8 mouse cellular contexts compared by ENCODE assay signal in genomic region chr3:98024288-98024848, GRCm38 (mm10). TPM values are rescaled to one million over a fixed set of nuclear protein-coding genes. Genes with fewer than 3 reads are reported as not detected.
A peak's percentile ranks its signal among the peaks of the same experiment; 100 is the strongest.
DNase-seq lines count a peak whose midpoint lies in the region; ATAC-seq and TF ChIP-seq lines count a peak whose summit lies in the region.

No protein-coding gene starts in this region.

- no peaks in the 10 kb centered on the region for H3K27me3 ChIP-seq in embryonic facial prominence, embryonic 13.5 days
- no peaks in the 10 kb centered on the region for H3K27me3 ChIP-seq in heart, embryonic 15.5 days
- H3K27me3 ChIP-seq in stomach, postnatal 0 days (ENCODE audit: control insufficient read depth, insufficient read depth, low read length) = no peaks in the 10 kb centered on the region

- peak overlapping the region; percentile 77 for H3K27ac ChIP-seq in embryonic facial prominence, embryonic 13.5 days
- peak overlapping the region; percentile 98 for H3K27ac ChIP-seq in heart, embryonic 15.5 days
- H3K27ac ChIP-seq in stomach, postnatal 0 days (replicated peaks) = peak overlapping the region; percentile 79

- no peaks in the 10 kb centered on the region for H3K36me3 ChIP-seq in embryonic facial prominence, embryonic 13.5 days
- no peaks in the 10 kb centered on the region for H3K36me3 ChIP-seq in heart, embryonic 15.5 days
- no peaks in the 10 kb centered on the region for H3K36me3 ChIP-seq in stomach, postnatal 0 days (ENCODE audit: control insufficient read depth, insufficient read depth, low read length)

- H3K9ac ChIP-seq in embryonic facial prominence, embryonic 13.5 days = peak overlapping the region; percentile 53
- peak overlapping the region; percentile 52 for H3K9ac ChIP-seq in heart, embryonic 15.5 days
- H3K9ac ChIP-seq in stomach, postnatal 0 days (ENCODE audit: low read length) = 0 out of 2 replicates have a peak overlapping the region, but pooled peaks have one; percentile 43

- H3K4me2 ChIP-seq in embryonic facial prominence, embryonic 13.5 days = peak overlapping the region; percentile 56
- H3K4me2 ChIP-seq in heart, embryonic 15.5 days = peak overlapping the region; percentile 66
- peak overlapping the region; percentile 8 for H3K4me2 ChIP-seq in stomach, postnatal 0 days (replicated peaks; ENCODE audit: low read depth)

- TF ChIP-seq CTCF in stomach, postnatal 0 days (IDR thresholded peaks at IDR 0.05; ENCODE audit: low read depth) = peak; percentile 27

- H3K4me3 ChIP-seq in embryonic facial prominence, embryonic 13.5 days = peak overlapping the region; percentile 14; the same call in 1 of the 2 replicates
- H3K4me3 ChIP-seq in heart, embryonic 15.5 days = peak overlapping the region; percentile 35
- 0 out of 2 replicates have a peak overlapping the region, but pooled peaks have one; percentile 14 for H3K4me3 ChIP-seq in stomach, postnatal 0 days (ENCODE audit: low read depth, low read length)

- H3K4me1 ChIP-seq in embryonic facial prominence, embryonic 13.5 days = peaks cover 69% of the 10 kb centered on the region
- H3K4me1 ChIP-seq in heart, embryonic 15.5 days (replicated peaks) = peaks cover 81% of the 10 kb centered on the region
- peaks cover 30% of the 10 kb centered on the region for H3K4me1 ChIP-seq in stomach, postnatal 0 days (replicated peaks; ENCODE audit: control insufficient read depth, insufficient read depth)

- TF ChIP-seq EP300 in stomach, postnatal 0 days (optimal IDR thresholded peaks at IDR 0.05) = no peak

- ATAC-seq in embryonic facial prominence, embryonic 13.5 days (ENCODE audit: insufficient number of reproducible peaks, insufficient read depth, low FRiP score, low TSS enrichment, low read depth) = peak; percentile 29; the same call in 1 of the 2 replicates
- ATAC-seq in heart, embryonic 15.5 days (replicated peaks; ENCODE audit: insufficient number of reproducible peaks, insufficient read depth, low FRiP score, low read depth) = peak; percentile 60
- ATAC-seq in megakaryocyte, adult 5-6 weeks (ENCODE audit: poor library complexity, severe bottlenecking) = peak; percentile 84
- peak; percentile 66; the same call in 1 of the 2 replicates for ATAC-seq in stomach, postnatal 0 days (ENCODE audit: low FRiP score, low TSS enrichment)

- WGBS in embryonic facial prominence, embryonic 13.5 days = 7% methylated on average over 13 of the region's 13 CpGs
- 15% methylated on average over 13 of the region's 13 CpGs for WGBS in heart, embryonic 15.5 days
- 10% methylated on average over 13 of the region's 13 CpGs for WGBS in stomach, postnatal 0 days

- peak; percentile 43 for DNase-seq in ovary, adult 18-20 months (ENCODE audit: low spot score)
- DNase-seq in ovary, postnatal 10 days (ENCODE audit: low spot score) = no peak
- DNase-seq in kidney, postnatal 14 days = peak; percentile 89
- peak; percentile 42 for DNase-seq in stomach, postnatal 0 days (ENCODE audit: low spot score)
- DNase-seq in right cerebral cortex, postnatal 36 days (ENCODE audit: low spot score in 2 of 2) = no peak

- H3K9me3 ChIP-seq in embryonic facial prominence, embryonic 13.5 days = no peaks in the 10 kb centered on the region
- no peaks in the 10 kb centered on the region for H3K9me3 ChIP-seq in heart, embryonic 15.5 days (replicated peaks)
- no peaks in the 10 kb centered on the region for H3K9me3 ChIP-seq in stomach, postnatal 0 days (ENCODE audit: control insufficient read depth, low read length)

RNA-seq across cellular contexts. Expression of gene Notch2, which starts 11.0 kb away (rescaled TPM):
- 35.4 and 37.8 TPM in 2 replicates for polyA plus RNA-seq in embryonic facial prominence, embryonic 13.5 days (2015; fragmentation: Nextera tagmentation; extraction: Ambion mirVana)
- 11.5 and 15.7 TPM in 2 replicates for polyA plus RNA-seq in heart, embryonic 15.5 days (2015; fragmentation: Nextera tagmentation; extraction: Ambion mirVana)
- 92.1 and 97.4 TPM in 2 replicates for total RNA-seq in megakaryocyte, adult 5-6 weeks (2015)
- 81.7 and 104 TPM in 2 replicates for total RNA-seq in megakaryocyte, adult 5-6 weeks (2017)
- 10.6 TPM in 2 replicates for polyA plus RNA-seq in stomach, postnatal 0 days (2015; fragmentation: Nextera tagmentation; extraction: Ambion mirVana)

Comparison
In these comparisons a context has a peak if more than half of its experiments do, and no peak if none do; other contexts are left out.
1. DNase-seq: peak in ovary, adult 18-20 months (single experiment), kidney, postnatal 14 days (single experiment) and stomach, postnatal 0 days (single experiment); none in ovary, postnatal 10 days (single experiment) and right cerebral cortex, postnatal 36 days (0 of 2).
2. ATAC-seq: peak in every context shown above with its lines; median percentile 84 in megakaryocyte, adult 5-6 weeks; 66 in stomach, postnatal 0 days; 60 in heart, embryonic 15.5 days; 29 in embryonic facial prominence, embryonic 13.5 days.
3. H3K4me2 ChIP-seq: peak in every context shown above with its lines; median percentile 66 in heart, embryonic 15.5 days; 56 in embryonic facial prominence, embryonic 13.5 days; 8 in stomach, postnatal 0 days.
4. Peak in every context shown above with its lines, with median percentiles within 50 percentile points of each other: H3K27ac ChIP-seq, H3K4me3 ChIP-seq and H3K9ac ChIP-seq.